Mouse (Mus musculus): ENCODE data around the gene Gm45015. TPM values are rescaled to one million over a fixed set of nuclear protein-coding genes. Genes with fewer than 3 reads are reported as not detected.
"Not testable (repeated sequence)": the region's sequence is repeated elsewhere in the genome, so short reads cannot be mapped to it uniquely, and the experiment has no call there.

Gene Gm45015
- polyA plus RNA-seq, 1 experiment from 2014 or later, result not detected

DNA sequence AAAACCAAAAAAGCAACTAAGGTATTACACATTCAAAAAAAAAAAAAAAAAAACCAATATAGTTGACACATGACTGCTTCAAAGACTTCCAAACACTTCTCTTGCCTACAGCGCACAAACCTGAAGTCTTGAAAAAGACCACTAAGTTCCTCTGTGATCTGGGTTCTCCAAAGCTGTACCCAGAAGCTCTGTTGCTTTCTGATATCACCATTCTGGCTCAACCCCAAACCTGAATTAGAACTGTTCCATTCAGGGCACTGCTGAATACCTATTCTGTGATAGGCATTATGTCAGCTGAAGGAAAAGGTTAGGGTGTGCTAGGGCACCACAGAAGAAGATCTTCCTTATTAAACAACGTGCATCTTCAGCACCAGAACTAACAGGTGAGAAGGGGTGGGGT lies 9.4 kb downstream of the Gm45015 start:
- TF ChIP-seq CTCF (IDR thresholded peaks at IDR 0.05; ENCODE audit: low read depth) (no peak), EP300 (IDR thresholded peaks at IDR 0.05; ENCODE audit: low read depth) (no peak)
- no peak overlapping the region for H3K4me2 ChIP-seq (ENCODE audit: low read depth, low read length)
- H3K27me3 ChIP-seq (ENCODE audit: insufficient read depth, low read length), result no peaks in the 10 kb centered on the region
- no peak overlapping the region for H3K4me3 ChIP-seq (ENCODE audit: low read depth, low read length)
- H3K4me1 ChIP-seq (ENCODE audit: insufficient read depth), result no peaks in the 10 kb centered on the region
- no peak overlapping the region for H3K27ac ChIP-seq (ENCODE audit: low read depth)
- H3K9ac ChIP-seq (replicated peaks), result no peak overlapping the region
- DNase-seq (no peak), ATAC-seq (no peak)
- no peaks in the 10 kb centered on the region for H3K9me3 ChIP-seq (ENCODE audit: low read length)
- WGBS (ENCODE audit: insufficient replicate concordance), result 55% methylated on average over 2 of the region's 2 CpGs
- H3K36me3 ChIP-seq (replicated peaks; ENCODE audit: insufficient read depth, low read length), result no peaks in the 10 kb centered on the region

- 66% methylated on average over 3 of the region's 3 CpGs for WGBS (ENCODE audit: insufficient replicate concordance)
- Histone ChIP-seq H3K27ac (ENCODE audit: low read depth) (no peak overlapping the region), H3K9ac (replicated peaks) (no peak overlapping the region), H3K27me3 (ENCODE audit: insufficient read depth, low read length) (no peaks in the 10 kb centered on the region), H3K4me2 (ENCODE audit: low read depth, low read length) (no peak overlapping the region), H3K4me1 (ENCODE audit: insufficient read depth) (no peaks in the 10 kb centered on the region), H3K9me3 (ENCODE audit: low read length) (no peaks in the 10 kb centered on the region), H3K36me3 (replicated peaks; ENCODE audit: insufficient read depth, low read length) (no peaks in the 10 kb centered on the region), H3K4me3 (ENCODE audit: low read depth, low read length) (no peak overlapping the region)
- ATAC-seq, result no peak
- TF ChIP-seq EP300 (IDR thresholded peaks at IDR 0.05; ENCODE audit: low read depth), result no peak
- no peak for TF ChIP-seq CTCF (IDR thresholded peaks at IDR 0.05; ENCODE audit: low read depth)
- no peak for DNase-seq
These were observed 15.6 kb downstream of the Gm45015 start for GRCm38 (mm10) chrX:73321029-73321428.

- peak; percentile 65 for TF ChIP-seq CTCF (IDR thresholded peaks at IDR 0.05; ENCODE audit: low read depth)
- TF ChIP-seq EP300 (IDR thresholded peaks at IDR 0.05; ENCODE audit: low read depth), result no peak
- Histone ChIP-seq H3K27ac (ENCODE audit: low read depth) (no peak overlapping the region), H3K4me3 (ENCODE audit: low read depth, low read length) (no peak overlapping the region), H3K36me3 (replicated peaks; ENCODE audit: insufficient read depth, low read length) (no peaks in the 10 kb centered on the region), H3K9me3 (ENCODE audit: low read length) (no peaks in the 10 kb centered on the region), H3K27me3 (ENCODE audit: insufficient read depth, low read length) (no peaks in the 10 kb centered on the region), H3K4me2 (ENCODE audit: low read depth, low read length) (no peak overlapping the region), H3K4me1 (ENCODE audit: insufficient read depth) (no peaks in the 10 kb centered on the region), H3K9ac (replicated peaks) (no peak overlapping the region)
- WGBS (ENCODE audit: insufficient replicate concordance), result 35% methylated on average over 3 of the region's 3 CpGs
- DNase-seq (peak; percentile 17), ATAC-seq (no peak)
These were observed 24.1 kb downstream of the Gm45015 start for GRCm38 (mm10) chrX:73312522-73312921.

DNA sequence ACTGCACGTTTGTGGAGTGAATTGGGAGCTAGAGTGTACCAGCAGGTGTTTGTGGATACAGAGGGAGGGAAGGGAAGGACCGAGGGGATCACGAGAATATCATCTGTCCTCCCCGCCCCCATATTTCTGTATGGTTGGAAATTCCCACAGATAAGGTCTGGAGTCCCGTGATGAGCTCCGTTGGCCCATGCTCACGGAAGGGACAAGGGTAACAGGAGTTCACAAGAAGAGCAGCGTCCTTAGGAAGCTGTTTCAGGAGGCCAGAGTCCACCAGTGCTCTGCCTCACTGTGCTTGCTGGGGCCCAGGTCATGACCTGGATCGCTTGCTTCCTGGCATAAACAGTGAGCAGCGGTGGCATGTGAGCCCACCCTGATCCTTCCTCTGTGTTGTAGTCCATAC lies 40.9 kb downstream of the Gm45015 start:
- H3K4me1 ChIP-seq (ENCODE audit: insufficient read depth); H3K4me3 ChIP-seq (ENCODE audit: low read depth, low read length); H3K9ac ChIP-seq (replicated peaks); H3K9me3 ChIP-seq (ENCODE audit: low read length); ATAC-seq; H3K36me3 ChIP-seq (replicated peaks; ENCODE audit: insufficient read depth, low read length); H3K27me3 ChIP-seq (ENCODE audit: insufficient read depth, low read length); H3K27ac ChIP-seq (ENCODE audit: low read depth); H3K4me2 ChIP-seq (ENCODE audit: low read depth, low read length); DNase-seq: not testable (repeated sequence)
- WGBS (ENCODE audit: insufficient replicate concordance), result 64% methylated on average over 7 of the region's 10 CpGs

- H3K4me2 ChIP-seq (ENCODE audit: low read depth, low read length); H3K27me3 ChIP-seq (ENCODE audit: insufficient read depth, low read length); H3K27ac ChIP-seq (ENCODE audit: low read depth); H3K9ac ChIP-seq (replicated peaks); H3K4me3 ChIP-seq (ENCODE audit: low read depth, low read length); ATAC-seq; H3K36me3 ChIP-seq (replicated peaks; ENCODE audit: insufficient read depth, low read length); H3K4me1 ChIP-seq (ENCODE audit: insufficient read depth); H3K9me3 ChIP-seq (ENCODE audit: low read length); DNase-seq: not testable (repeated sequence)
- 84% methylated on average over 15 of the region's 17 CpGs for WGBS (ENCODE audit: insufficient replicate concordance)
These were observed 43.8 kb downstream of the Gm45015 start, which contains the start of the genes Xlr5a and Xlr5c for GRCm38 (mm10) chrX:73292876-73293275. TSS of gene Xlr5a (minus strand) at chrX:73292976. TSS of gene Xlr5c (minus strand) at chrX:73292976.

Other genes starting within 250 kb of the Gm45015 start
- 0.74 and 4.1 TPM in 2 replicates for gene Xlr3a, start 239.7 kb downstream of the Gm45015 start, polyA plus RNA-seq (2015; fragmentation: Nextera tagmentation; extraction: Ambion mirVana)
- 0.09 and 0.21 TPM in 2 replicates for gene Gm14685, start 219.8 kb downstream of the Gm45015 start, polyA plus RNA-seq (2015; fragmentation: Nextera tagmentation; extraction: Ambion mirVana)
- not detected in 2 replicates for gene Xlr5b, start 188.0 kb downstream of the Gm45015 start, polyA plus RNA-seq (2015; fragmentation: Nextera tagmentation; extraction: Ambion mirVana)
- 0.07 TPM in 1 of 2 replicates, not detected in the other for gene DXBay18, start 187.4 kb downstream of the Gm45015 start, polyA plus RNA-seq (2015; fragmentation: Nextera tagmentation; extraction: Ambion mirVana)
- gene Spin2d, start 159.9 kb downstream of the Gm45015 start, polyA plus RNA-seq (2015; fragmentation: Nextera tagmentation; extraction: Ambion mirVana), result not detected in 2 replicates
- gene Xlr3b, start 144.6 kb downstream of the Gm45015 start, polyA plus RNA-seq (2015; fragmentation: Nextera tagmentation; extraction: Ambion mirVana), result 0.80 and 2.0 TPM in 2 replicates
- gene Xlr4b, start 122.5 kb downstream of the Gm45015 start, polyA plus RNA-seq (2015; fragmentation: Nextera tagmentation; extraction: Ambion mirVana), result 0.85 and 1.1 TPM in 2 replicates
- gene F8a, start 108.5 kb downstream of the Gm45015 start, polyA plus RNA-seq (2015; fragmentation: Nextera tagmentation; extraction: Ambion mirVana), result 5.6 and 5.7 TPM in 2 replicates
- gene Xlr4c, start 93.7 kb downstream of the Gm45015 start, polyA plus RNA-seq (2015; fragmentation: Nextera tagmentation; extraction: Ambion mirVana), result 0.25 and 0.29 TPM in 2 replicates
- gene Xlr3c, start 71.5 kb downstream of the Gm45015 start, polyA plus RNA-seq (2015; fragmentation: Nextera tagmentation; extraction: Ambion mirVana), result not detected in 2 replicates
- not detected in 2 replicates for gene Xlr5a, start 43.9 kb downstream of the Gm45015 start, polyA plus RNA-seq (2015; fragmentation: Nextera tagmentation; extraction: Ambion mirVana)
- gene Xlr5c, start 43.9 kb downstream of the Gm45015 start, polyA plus RNA-seq (2015; fragmentation: Nextera tagmentation; extraction: Ambion mirVana), result not detected in 2 replicates
- 1.7 and 1.8 TPM in 2 replicates for gene Zfp275, start 5.8 kb upstream of the Gm45015 start, polyA plus RNA-seq (2015; fragmentation: Nextera tagmentation; extraction: Ambion mirVana)
- not detected in 2 replicates for gene Gm18336, start 61.9 kb upstream of the Gm45015 start, polyA plus RNA-seq (2015; fragmentation: Nextera tagmentation; extraction: Ambion mirVana)
- gene Zfp92, start 74.3 kb upstream of the Gm45015 start, polyA plus RNA-seq (2015; fragmentation: Nextera tagmentation; extraction: Ambion mirVana), result not detected in 2 replicates
- not detected in 2 replicates for gene Trex2, start 98.5 kb upstream of the Gm45015 start, polyA plus RNA-seq (2015; fragmentation: Nextera tagmentation; extraction: Ambion mirVana)
- 22.1 and 25.3 TPM in 2 replicates for gene Haus7, start 122.2 kb upstream of the Gm45015 start, polyA plus RNA-seq (2015; fragmentation: Nextera tagmentation; extraction: Ambion mirVana)
- 17.4 and 18.3 TPM in 2 replicates for gene Bgn, start 146.8 kb upstream of the Gm45015 start, polyA plus RNA-seq (2015; fragmentation: Nextera tagmentation; extraction: Ambion mirVana)
- gene Atp2b3, start 166.2 kb upstream of the Gm45015 start, polyA plus RNA-seq (2015; fragmentation: Nextera tagmentation; extraction: Ambion mirVana), result not detected in 2 replicates

Measured in liver, postnatal 0 days (tissue).